Mouse (Mus musculus): ENCODE data around the gene Prdm2. TPM values are rescaled to one million over a fixed set of nuclear protein-coding genes. Genes with fewer than 3 reads are reported as not detected.

The Prdm2 gene
- polyA plus RNA-seq, 1 experiment from 2014 or later, result 18.1 TPM

GRCm38 (mm10) chr4:143126476-143126875 is 86.3 kb downstream of the Prdm2 start:
- peaks cover 5% of the 10 kb centered on the region; the same call in 1 of the 2 replicates for H3K4me1 ChIP-seq (replicated peaks; ENCODE audit: control insufficient read depth, insufficient read depth, low read length)

GRCm38 (mm10) chr4:143125290-143125689 is 87.5 kb downstream of the Prdm2 start:
- WGBS, result 88% methylated on average over 6 of the region's 6 CpGs
- ATAC-seq, result no peak
- peaks cover 8% of the 10 kb centered on the region for H3K4me1 ChIP-seq (replicated peaks; ENCODE audit: control insufficient read depth, insufficient read depth, low read length)
- H3K27me3 ChIP-seq (replicated peaks; ENCODE audit: control insufficient read depth, insufficient read depth, low read length), result no peaks in the 10 kb centered on the region
- H3K36me3 ChIP-seq (ENCODE audit: control insufficient read depth, insufficient read depth), result peaks cover 5% of the 10 kb centered on the region; the same call in 1 of the 2 replicates
- no peaks in the 10 kb centered on the region for H3K9me3 ChIP-seq (ENCODE audit: control insufficient read depth, low read length)
- no peak overlapping the region for H3K27ac ChIP-seq (ENCODE audit: low read length)
- H3K4me2 ChIP-seq (ENCODE audit: low read length), result no peak overlapping the region
- no peak overlapping the region for H3K4me3 ChIP-seq (replicated peaks; ENCODE audit: low read length)
- no peak overlapping the region for H3K9ac ChIP-seq (replicated peaks; ENCODE audit: low read depth, low read length)

More at GRCm38 (mm10) chr4:143126476-143126875, 86.3 kb downstream of the Prdm2 start:
- H3K36me3 ChIP-seq (ENCODE audit: control insufficient read depth, insufficient read depth), result peaks cover 13% of the 10 kb centered on the region
- no peak overlapping the region for H3K4me3 ChIP-seq (replicated peaks; ENCODE audit: low read length)
- H3K9me3 ChIP-seq (ENCODE audit: control insufficient read depth, low read length), result no peaks in the 10 kb centered on the region
- ATAC-seq, result peak; percentile 71
- no peak overlapping the region for H3K4me2 ChIP-seq (ENCODE audit: low read length)
- H3K27ac ChIP-seq (ENCODE audit: low read length), result no peak overlapping the region
- no peaks in the 10 kb centered on the region for H3K27me3 ChIP-seq (replicated peaks; ENCODE audit: control insufficient read depth, insufficient read depth, low read length)
- 75% methylated on average over 14 of the region's 14 CpGs for WGBS
- H3K9ac ChIP-seq (replicated peaks; ENCODE audit: low read depth, low read length), result no peak overlapping the region

DNA sequence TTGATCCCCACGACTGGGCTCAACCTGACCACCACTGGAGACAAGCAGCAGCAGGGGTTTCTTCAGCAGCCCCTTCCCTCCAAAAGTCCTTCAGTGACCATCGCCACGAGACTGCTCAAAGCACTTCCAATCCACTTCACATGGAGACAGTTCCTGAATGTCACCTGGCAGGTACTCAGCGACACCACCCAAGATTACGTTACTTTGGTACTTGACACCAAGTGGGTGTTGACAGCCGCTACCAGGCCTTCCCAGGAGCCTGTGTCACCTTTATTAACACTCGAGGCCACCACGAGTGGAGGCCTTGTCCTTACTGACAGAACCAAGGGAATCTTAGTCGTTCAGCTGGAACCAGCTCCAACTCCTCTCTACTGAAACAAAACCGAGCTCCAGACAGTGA is 89.8 kb downstream of the Prdm2 start:
- Histone ChIP-seq H3K36me3 (ENCODE audit: control insufficient read depth, insufficient read depth) (no peaks in the 10 kb centered on the region), H3K4me2 (ENCODE audit: low read length) (no peak overlapping the region), H3K4me3 (replicated peaks; ENCODE audit: low read length) (no peak overlapping the region), H3K9ac (replicated peaks; ENCODE audit: low read depth, low read length) (no peak overlapping the region), H3K4me1 (replicated peaks; ENCODE audit: control insufficient read depth, insufficient read depth, low read length) (peaks cover 24% of the 10 kb centered on the region), H3K27ac (ENCODE audit: low read length) (no peak overlapping the region), H3K27me3 (replicated peaks; ENCODE audit: control insufficient read depth, insufficient read depth, low read length) (no peaks in the 10 kb centered on the region), H3K9me3 (ENCODE audit: control insufficient read depth, low read length) (no peaks in the 10 kb centered on the region)
- ATAC-seq, result no peak
- 90% methylated on average over 10 of the region's 10 CpGs for WGBS

- WGBS, result 85% methylated on average over 3 of the region's 3 CpGs
- H3K27me3 ChIP-seq (replicated peaks; ENCODE audit: control insufficient read depth, insufficient read depth, low read length), result no peaks in the 10 kb centered on the region
These were observed 91.6 kb downstream of the Prdm2 start for GRCm38 (mm10) chr4:143121174-143121573.

DNA sequence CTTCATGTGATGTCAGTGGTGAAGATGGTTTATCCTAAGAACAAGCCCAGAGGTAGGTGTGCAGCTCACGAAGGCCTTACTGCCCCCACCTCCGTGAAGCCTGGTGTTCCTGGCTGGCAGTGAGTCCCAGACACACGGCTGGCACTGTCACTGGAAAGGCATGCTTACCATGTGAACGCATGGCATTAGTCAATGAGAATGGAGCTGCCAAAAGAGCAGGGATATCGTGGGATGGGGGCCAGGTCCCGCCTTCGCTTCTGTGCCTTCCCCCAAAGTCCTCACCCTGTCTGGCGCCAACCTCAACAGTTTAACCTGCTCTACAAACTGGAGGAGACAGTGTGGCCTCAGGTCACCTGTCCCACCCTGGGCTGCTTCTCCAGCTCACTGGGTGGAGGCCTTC is 92.8 kb downstream of the Prdm2 start:
- no peaks in the 10 kb centered on the region for H3K27me3 ChIP-seq (replicated peaks; ENCODE audit: control insufficient read depth, insufficient read depth, low read length)
- H3K9ac ChIP-seq (replicated peaks; ENCODE audit: low read depth, low read length), result no peak overlapping the region
- ATAC-seq, result peak; percentile 79
- no peak overlapping the region for H3K4me3 ChIP-seq (replicated peaks; ENCODE audit: low read length)
- no peaks in the 10 kb centered on the region for H3K9me3 ChIP-seq (ENCODE audit: control insufficient read depth, low read length)
- H3K4me1 ChIP-seq (replicated peaks; ENCODE audit: control insufficient read depth, insufficient read depth, low read length), result peaks cover 21% of the 10 kb centered on the region
- no peak overlapping the region for H3K4me2 ChIP-seq (ENCODE audit: low read length)
- no peaks in the 10 kb centered on the region for H3K36me3 ChIP-seq (ENCODE audit: control insufficient read depth, insufficient read depth)
- WGBS, result 63% methylated on average over 8 of the region's 8 CpGs
- H3K27ac ChIP-seq (ENCODE audit: low read length), result no peak overlapping the region

More at GRCm38 (mm10) chr4:143121174-143121573, 91.6 kb downstream of the Prdm2 start:
- H3K4me1 ChIP-seq (replicated peaks; ENCODE audit: control insufficient read depth, insufficient read depth, low read length), result peaks cover 19% of the 10 kb centered on the region
- no peak for ATAC-seq
- H3K4me3 ChIP-seq (replicated peaks; ENCODE audit: low read length), result no peak overlapping the region
- no peaks in the 10 kb centered on the region for H3K9me3 ChIP-seq (ENCODE audit: control insufficient read depth, low read length)
- no peaks in the 10 kb centered on the region for H3K36me3 ChIP-seq (ENCODE audit: control insufficient read depth, insufficient read depth)
- H3K9ac ChIP-seq (replicated peaks; ENCODE audit: low read depth, low read length), result no peak overlapping the region
- no peak overlapping the region for H3K27ac ChIP-seq (ENCODE audit: low read length)
- H3K4me2 ChIP-seq (ENCODE audit: low read length), result no peak overlapping the region

GRCm38 (mm10) chr4:143118843-143119242 is 94.0 kb downstream of the Prdm2 start:
- Histone ChIP-seq H3K36me3 (ENCODE audit: control insufficient read depth, insufficient read depth) (no peaks in the 10 kb centered on the region), H3K4me1 (replicated peaks; ENCODE audit: control insufficient read depth, insufficient read depth, low read length) (peaks cover 28% of the 10 kb centered on the region), H3K9ac (replicated peaks; ENCODE audit: low read depth, low read length) (no peak overlapping the region), H3K9me3 (ENCODE audit: control insufficient read depth, low read length) (no peaks in the 10 kb centered on the region), H3K27ac (ENCODE audit: low read length) (no peak overlapping the region), H3K27me3 (replicated peaks; ENCODE audit: control insufficient read depth, insufficient read depth, low read length) (no peaks in the 10 kb centered on the region), H3K4me2 (ENCODE audit: low read length) (no peak overlapping the region), H3K4me3 (replicated peaks; ENCODE audit: low read length) (no peak overlapping the region)
- WGBS, result 69% methylated on average over 4 of the region's 4 CpGs
- no peak for ATAC-seq

- no peak for ATAC-seq
- peaks cover 28% of the 10 kb centered on the region for H3K4me1 ChIP-seq (replicated peaks; ENCODE audit: control insufficient read depth, insufficient read depth, low read length)
- 80% methylated on average over 12 of the region's 12 CpGs for WGBS
These were observed 96.9 kb downstream of the Prdm2 start for GRCm38 (mm10) chr4:143115851-143116250.

DNA sequence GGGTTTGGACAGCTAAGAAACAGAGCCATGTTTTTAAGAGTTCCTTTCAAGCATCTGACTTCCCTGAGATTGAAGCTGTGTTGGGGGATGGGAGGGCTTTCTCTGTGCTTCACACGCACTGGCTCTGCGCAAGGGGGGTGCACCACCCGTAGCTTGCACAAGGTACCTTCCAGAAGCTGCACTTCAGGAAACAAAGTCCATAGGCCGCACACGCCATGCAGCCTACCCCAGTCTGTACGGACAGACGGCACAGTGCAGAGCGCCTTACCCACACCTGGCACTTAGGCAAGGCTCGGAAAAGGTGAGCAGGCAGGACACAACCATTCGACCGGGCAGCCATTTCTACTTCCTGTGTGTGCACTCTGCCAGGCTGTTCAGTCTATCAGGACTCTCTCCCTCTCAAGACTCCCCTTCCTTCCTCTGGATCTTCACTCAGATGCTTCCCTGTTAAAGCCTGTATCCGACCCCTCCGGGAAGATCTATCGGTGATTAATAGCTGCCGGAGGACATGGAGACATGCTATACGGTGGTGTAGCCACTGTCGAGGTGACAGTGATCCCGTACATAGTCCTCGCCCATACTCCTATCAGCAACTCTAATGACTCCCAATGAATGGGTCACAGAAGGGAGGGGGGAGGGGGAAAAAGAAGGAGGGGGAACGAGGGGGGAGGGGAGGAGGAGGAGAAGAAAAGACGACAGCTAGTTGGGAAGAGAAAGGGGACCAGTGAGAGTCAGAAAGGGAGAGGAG is 98.4 kb downstream of the Prdm2 start:
- no peak overlapping the region for H3K27ac ChIP-seq (ENCODE audit: low read length)
- no peaks in the 10 kb centered on the region for H3K27me3 ChIP-seq (replicated peaks; ENCODE audit: control insufficient read depth, insufficient read depth, low read length)
- ATAC-seq, result peak; percentile 31; the same call in 1 of the 2 replicates
- 76% methylated on average over 20 of the region's 21 CpGs for WGBS
- no peak overlapping the region for H3K4me2 ChIP-seq (ENCODE audit: low read length)
- no peak overlapping the region for H3K4me3 ChIP-seq (replicated peaks; ENCODE audit: low read length)
- H3K9ac ChIP-seq (replicated peaks; ENCODE audit: low read depth, low read length), result no peak overlapping the region
- H3K36me3 ChIP-seq (ENCODE audit: control insufficient read depth, insufficient read depth), result peaks cover 5% of the 10 kb centered on the region
- H3K9me3 ChIP-seq (ENCODE audit: control insufficient read depth, low read length), result no peaks in the 10 kb centered on the region
- peaks cover 16% of the 10 kb centered on the region for H3K4me1 ChIP-seq (replicated peaks; ENCODE audit: control insufficient read depth, insufficient read depth, low read length)

More at GRCm38 (mm10) chr4:143115851-143116250, 96.9 kb downstream of the Prdm2 start:
- Histone ChIP-seq H3K9ac (replicated peaks; ENCODE audit: low read depth, low read length) (no peak overlapping the region), H3K4me3 (replicated peaks; ENCODE audit: low read length) (no peak overlapping the region), H3K4me2 (ENCODE audit: low read length) (no peak overlapping the region), H3K9me3 (ENCODE audit: control insufficient read depth, low read length) (no peaks in the 10 kb centered on the region), H3K27me3 (replicated peaks; ENCODE audit: control insufficient read depth, insufficient read depth, low read length) (no peaks in the 10 kb centered on the region), H3K36me3 (ENCODE audit: control insufficient read depth, insufficient read depth) (peaks cover 2% of the 10 kb centered on the region; the same call in 1 of the 2 replicates), H3K27ac (ENCODE audit: low read length) (no peak overlapping the region)

DNA sequence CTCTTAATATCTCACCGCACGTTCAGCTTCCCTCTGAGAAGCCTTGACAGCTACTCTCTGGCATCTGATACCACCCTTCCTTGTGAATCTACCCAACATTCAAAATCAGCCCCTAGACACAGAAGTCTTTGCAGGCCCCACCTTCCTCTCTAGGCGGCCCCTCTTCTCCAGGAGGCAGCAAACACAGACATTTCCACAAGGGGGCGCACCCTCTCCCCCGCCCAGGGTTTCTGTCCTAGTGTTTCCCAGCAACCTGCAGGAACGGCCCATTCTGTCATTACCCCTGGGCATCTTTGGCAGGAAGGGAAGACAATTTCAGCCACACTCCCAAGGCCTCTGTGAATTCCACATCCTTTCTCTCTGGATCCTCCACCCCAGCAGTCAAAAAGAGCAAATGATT is 99.8 kb downstream of the Prdm2 start:
- no peaks in the 10 kb centered on the region for H3K27me3 ChIP-seq (replicated peaks; ENCODE audit: control insufficient read depth, insufficient read depth, low read length)
- H3K4me2 ChIP-seq (ENCODE audit: low read length), result no peak overlapping the region
- H3K9ac ChIP-seq (replicated peaks; ENCODE audit: low read depth, low read length), result no peak overlapping the region
- peaks cover 9% of the 10 kb centered on the region; the same call in 1 of the 2 replicates for H3K4me1 ChIP-seq (replicated peaks; ENCODE audit: control insufficient read depth, insufficient read depth, low read length)
- H3K36me3 ChIP-seq (ENCODE audit: control insufficient read depth, insufficient read depth), result peaks cover 5% of the 10 kb centered on the region
- no peak overlapping the region for H3K4me3 ChIP-seq (replicated peaks; ENCODE audit: low read length)
- WGBS, result 37% methylated on average over 6 of the region's 6 CpGs
- ATAC-seq, result no peak; the same call in 1 of the 2 replicates
- H3K27ac ChIP-seq (ENCODE audit: low read length), result no peak overlapping the region
- H3K9me3 ChIP-seq (ENCODE audit: control insufficient read depth, low read length), result no peaks in the 10 kb centered on the region

Measured in forebrain, embryonic 16.5 days (tissue).